Mouse (Mus musculus) mouse trophoblast stem cell (cell line): ENCODE results near the gene Cd47.

Experiments used
- in situ Hi-C, 2 experiments: fragments of 300-500 bp; cut with MseI, MboI; formaldehyde crosslinking; loops; 2 replicates in 1 of 2; 3 replicates in 1 of 2; pipeline ENCODE4 v1.15.1; 2025

The Cd47 gene

DNA sequence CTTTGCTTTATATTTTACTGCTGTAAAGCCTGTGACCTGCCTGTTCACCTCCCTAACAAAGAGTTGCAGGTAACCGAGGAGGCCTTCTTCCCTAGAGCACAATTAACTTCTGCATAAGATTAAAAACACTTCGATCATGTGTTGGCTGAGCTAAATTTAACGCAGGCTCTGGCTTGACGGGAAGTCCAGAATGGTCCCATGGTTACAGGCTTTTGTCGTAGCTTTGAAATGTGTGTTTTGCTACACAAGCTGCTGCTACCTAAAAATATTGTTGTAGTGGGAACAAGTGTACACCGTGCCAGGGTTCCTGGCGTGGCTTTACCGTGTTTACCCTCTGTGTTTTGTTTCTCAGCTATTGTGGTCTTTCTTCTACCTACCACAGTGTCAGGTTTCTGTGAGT is 109.2 kb downstream of the Cd47 start:
- in situ Hi-C loops, result no loop called here

DNA sequence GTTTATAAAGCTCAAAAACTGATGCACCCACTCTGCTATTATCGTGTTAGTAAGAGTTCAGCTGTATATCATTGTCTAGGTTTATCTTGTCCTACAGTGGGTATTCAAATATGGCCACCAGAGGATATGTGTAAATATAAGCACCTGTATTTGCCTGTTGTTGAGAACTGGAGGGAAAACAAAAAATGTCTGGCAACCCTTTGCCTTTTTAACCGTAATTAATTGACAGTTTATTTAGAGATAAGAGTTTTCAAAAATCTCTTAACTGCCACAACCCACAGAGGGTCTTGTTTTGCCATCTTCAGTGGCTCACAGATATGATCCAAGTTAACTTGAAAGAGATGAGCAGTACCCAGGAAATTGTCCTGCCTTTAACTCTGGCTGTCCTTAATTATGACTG is 113.8 kb downstream of the Cd47 start:
- in situ Hi-C loops, result no loop called here

DNA sequence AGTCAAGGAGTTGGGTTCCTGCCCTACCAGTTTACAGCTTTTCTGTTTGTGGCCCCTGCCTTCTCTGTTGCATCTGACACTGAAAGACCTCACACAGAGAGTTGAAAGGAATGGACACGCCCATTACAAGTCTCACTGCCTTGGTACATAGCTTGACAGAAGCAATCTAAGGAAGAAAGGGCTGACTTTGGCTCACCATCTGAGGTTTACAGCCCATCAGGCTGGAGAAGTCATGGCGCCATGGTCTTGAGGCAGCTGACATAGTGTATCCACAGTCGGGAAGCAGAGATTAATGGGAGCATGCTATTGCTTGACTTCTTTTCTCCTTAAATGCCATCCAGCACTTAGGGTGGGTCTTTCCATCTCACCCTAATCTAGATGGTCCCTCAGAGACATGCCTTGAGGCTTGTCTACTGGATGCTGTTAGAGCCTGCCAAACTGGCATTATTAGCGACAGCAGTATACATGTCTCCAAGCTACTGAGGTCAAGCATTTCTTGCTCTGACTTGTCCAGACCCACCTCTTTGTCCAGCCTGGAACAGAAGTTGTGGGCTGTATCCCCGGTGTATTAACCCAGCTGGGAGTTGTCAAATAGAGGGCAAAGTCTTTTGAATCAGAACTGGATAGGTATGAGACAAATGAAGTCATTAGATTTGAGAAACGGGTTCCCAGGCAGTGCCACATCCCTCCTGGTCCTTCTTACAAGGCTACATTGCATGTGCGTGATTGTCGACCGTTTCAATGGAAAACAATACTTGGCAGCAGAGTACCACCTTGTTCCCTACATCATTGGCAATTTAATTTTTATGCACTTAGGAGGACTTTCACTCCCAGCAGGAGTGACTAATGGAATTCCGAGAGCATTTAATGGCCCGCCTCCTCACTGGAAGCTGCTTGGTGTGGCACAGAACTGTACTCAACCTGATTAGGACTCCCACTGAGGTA is 115.5 kb downstream of the Cd47 start:
- in situ Hi-C loops, result no loop called here

DNA sequence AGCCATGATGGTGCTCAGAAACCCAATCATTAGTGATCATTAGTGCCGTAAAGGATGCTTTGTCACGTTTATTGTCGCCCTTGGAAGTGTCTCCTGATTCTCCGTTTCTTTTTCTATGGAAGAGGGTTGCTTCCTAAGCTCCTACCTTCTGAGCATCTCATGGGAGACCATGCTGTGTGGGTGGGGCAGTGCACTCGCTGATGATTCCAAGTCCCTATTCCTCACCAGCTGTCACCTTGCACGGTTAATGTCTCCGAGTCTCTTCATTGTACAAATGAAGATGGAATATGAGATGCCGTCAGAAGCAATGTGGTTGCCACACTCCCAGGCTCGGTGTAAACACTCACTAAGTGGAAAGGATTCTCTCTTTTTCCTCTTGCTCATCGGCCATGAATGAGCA is 119.9 kb downstream of the Cd47 start:
- in situ Hi-C loops, result no loop called here

DNA sequence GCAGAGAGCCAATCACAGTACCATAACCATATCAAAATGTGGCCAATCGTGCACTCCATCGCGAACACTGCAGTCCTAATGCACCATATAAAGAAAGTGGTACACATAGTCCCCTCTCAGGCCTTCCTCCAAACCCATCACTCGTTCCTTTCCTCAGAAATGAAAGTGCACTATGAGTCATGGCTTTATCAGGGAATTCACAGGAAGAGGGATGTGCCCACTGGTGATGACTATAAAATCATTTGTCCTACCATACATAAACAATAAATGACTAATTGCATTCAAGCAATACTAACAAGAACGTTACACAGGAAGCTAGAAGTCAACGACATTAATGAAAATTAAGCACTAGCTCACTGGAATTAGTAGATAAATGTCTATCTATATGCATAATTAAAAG is 121.3 kb downstream of the Cd47 start:
- in situ Hi-C loops, result no loop called here

DNA sequence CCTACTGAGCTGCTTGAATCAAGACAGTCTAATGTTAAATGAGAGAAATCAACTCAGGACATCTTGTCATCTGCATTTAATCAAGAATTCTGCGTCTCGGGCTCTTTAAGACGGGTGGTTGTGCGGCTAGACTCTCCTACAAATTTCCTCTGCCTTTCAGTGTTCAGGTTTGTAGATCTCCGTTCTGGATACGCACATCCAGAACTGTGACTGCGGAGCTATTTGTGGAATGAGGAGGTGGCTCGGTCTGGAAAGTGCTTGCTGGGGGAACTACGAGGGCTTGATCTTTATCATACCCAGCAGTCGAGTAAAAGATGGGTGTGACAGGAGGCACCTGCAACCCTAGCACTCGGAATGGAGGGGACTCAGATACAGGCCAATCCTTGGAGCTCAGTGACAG is 121.8 kb downstream of the Cd47 start:
- in situ Hi-C loops, result no loop called here

DNA sequence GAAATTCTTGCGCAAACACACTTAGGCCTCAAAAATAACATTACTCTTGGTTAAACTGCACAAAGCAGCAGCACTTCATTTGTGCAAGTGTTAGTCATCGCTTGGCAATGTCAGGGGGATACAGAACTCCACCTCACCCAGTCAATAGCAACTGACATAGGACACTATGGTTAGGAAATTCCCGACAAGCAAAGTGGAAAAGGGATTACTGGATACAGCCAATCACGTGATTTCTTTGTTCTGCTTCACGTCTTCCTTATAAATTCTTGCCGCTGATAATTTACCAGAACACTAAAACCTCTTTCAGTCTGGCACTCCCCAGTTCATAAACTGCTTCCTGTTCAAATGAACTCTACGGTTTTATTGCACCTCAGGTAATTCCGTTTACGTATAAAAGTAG is 123.4 kb downstream of the Cd47 start:
- in situ Hi-C loops, result no loop called here

DNA sequence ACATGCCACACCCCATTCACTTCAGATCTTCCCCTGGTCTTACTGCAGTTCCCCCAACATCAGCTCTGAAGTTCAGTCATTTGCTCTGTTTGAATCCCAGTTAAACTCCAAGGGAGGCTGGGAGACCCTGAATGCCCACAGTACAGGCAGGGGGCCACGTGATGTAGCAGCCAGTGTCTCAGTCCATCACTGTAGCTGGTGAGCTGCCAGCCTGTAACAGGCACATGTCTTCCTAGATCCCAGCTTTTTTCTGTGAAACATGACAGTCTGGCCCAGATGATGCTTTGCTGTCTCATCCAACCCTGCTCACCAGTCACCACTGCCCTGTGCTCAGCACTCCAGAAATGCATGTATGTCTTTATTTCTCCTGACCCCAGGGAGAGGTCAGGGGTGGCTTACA is 124.6 kb downstream of the Cd47 start:
- in situ Hi-C loops, result no loop called here

DNA sequence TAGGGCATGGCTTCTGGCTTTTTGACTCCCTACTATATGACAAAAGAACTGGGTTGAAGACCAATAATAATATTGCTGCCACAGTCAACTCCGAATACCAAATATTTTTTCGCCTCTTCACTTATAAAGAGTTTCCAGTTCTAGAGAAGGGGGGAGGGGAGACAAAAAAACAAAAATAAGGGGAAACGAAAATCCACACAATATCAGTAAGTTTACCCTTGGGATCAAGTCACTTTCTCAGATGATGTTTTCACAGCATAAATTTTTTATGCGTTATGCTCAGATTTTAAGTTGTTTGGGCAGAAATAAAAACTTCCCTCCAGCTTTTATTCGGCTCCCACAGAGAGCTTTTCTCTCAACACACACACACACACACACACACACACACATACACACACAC is 132.9 kb downstream of the Cd47 start:
- in situ Hi-C loops, result no loop called here

DNA sequence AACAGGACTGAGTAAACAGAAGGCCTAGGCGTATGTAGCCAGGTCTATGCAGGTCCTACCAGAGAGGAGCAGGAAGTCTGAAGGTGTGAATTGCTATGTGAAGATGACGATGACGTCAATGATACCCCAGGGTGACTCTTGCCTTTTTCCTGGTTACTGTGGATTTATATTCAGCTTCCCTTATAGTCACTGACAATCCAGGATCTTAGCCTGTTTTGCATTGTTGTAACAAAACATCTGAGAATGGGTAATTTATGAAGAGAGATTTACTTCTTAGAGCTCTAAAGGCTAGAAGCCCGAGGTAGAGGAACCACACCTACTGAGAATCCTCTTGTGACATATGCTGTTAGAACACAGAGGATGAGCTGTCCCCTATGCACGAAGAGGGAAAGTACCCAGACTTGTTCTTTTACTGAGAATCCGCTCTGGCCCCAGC is 135.7 kb downstream of the Cd47 start:
- in situ Hi-C loops, result no loop called here

DNA sequence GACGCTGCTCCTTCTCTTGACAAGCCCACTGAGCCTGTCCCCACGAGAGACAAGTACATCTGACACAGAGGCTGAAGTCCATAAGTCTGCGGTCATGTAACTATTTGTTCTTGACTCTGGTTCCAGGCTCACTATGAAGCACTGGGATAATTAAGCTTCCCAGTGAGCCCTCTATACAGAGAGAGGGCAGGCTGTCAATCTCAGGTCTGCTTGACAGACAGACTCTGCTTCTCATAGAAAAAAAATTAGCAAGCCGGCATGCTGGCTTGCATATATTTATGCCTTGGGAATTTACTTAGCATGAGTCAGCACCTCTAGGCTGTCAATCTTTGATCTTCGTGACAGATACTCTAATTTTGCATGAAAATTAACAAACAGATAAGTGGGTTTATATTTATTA is 136.5 kb downstream of the Cd47 start:
- in situ Hi-C loops, result no loop called here

DNA sequence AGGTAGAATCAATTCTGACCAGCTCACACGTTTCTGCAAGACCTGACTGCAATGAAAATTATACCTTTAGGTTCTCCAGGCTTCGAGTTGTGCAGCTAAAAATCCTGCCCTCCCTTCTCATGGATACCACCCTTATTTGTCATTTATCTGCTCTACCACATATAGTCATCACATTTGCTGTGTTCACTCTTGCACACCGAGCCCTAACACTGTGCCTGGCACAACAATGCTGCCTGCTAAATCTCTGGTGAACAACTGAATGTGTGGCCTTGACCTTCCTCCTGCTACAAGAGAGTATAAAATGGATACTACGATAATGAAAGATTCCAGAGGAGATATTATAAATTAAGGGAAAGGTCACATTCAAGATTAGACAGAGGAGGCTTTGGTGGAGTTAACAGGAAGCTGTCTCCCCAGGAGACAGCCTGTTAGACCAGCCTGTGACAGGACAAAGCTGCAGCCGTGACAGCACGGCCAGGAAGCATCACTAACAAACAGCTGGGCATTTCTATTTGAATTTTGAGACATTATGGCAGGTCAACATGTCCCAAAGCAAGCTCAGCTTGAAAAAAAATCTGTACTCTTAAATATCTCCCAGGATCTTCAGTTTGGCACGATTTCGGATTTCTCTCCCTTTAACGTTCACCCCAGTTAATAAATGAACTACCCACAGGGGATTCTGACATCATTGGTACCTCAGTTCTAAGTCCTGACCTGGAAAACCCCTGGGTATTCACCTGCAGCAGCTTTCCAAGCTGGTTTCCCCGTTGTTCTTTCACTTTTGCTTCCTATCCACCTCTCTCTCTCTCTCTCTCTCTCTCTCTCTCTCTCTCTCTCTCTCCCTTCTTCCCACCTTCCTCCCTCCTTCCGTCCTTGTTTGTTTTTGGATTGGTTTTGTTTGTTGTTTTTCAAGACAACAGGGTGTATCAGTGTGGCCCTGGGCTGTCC is 137.2 kb downstream of the Cd47 start:
- in situ Hi-C loops, result no loop called here

DNA sequence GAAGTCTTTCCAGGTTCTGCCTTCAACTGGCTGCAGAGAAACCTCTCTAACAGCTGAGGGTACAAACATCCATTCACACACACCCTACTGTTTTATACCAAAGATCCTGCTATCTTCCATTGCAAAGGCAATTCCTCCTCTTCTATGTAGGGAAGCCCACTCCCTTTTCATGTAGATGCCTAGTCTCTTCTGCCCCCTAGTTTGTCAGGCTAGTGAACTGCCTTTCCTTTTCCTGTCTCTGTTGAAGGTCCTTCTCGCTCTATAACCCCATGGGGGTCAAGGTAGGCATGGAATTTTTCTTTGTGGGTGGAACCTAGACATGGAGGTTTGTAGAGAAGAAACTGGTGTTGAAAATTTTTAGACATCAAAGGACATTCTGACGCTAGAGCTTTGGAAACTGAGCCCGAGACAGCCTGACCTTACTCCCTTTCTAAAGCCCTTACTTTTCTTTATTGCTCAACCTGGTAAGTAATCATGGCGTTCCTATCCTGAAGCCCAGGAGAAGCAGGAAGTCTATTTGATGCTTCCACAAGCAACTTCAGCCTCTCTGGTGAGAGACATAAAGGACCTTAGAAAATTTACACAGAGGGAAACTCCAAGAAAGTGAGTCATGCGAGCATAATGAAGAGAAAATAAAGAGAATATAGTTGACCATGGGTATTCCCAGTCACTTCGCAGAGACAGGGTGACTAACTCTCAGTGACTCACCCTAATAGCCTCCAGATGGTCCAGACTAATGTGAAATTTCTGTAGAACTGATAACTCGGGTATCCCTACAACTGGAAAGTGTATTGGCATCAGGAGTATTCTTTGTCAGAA is 138.4 kb downstream of the Cd47 start:
- in situ Hi-C loops, result no loop called here

DNA sequence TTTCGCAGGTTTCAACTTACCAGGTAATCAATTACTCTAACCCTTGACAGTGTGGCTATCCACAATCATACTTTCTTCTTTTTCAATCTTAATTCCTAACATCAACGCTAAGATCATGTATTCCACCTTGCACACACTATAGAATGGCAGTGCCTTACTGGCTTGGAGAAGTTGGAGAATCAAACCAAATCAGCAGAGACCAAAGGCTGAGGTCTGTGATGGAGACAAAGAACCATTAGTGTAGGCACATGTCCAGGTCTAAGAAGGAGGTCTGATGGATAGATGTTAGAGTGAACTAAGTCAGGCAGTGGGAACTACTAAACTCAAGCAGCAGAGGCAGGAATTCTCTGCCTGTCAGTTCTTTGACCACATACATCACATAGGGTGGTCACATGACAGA is 139.0 kb downstream of the Cd47 start:
- in situ Hi-C loops, result no loop called here

DNA sequence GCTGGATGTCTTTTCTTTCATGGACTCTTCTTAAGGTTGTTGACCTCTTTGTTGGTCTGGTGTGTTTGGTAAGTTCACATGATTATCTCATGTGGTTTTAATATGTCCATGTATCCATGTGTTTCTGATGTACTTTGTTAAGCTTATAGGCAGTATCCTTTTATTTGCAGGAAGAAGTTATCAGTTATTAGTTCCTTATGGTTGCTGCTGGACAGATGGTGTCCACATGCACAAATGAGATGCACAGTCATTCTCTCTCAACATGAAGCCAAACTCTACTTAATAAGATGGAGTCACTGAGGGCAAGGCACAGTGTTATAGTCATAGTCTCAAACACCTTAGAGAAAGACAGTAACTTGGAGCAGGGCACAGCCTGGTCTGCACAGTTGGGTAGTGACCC is 140.1 kb downstream of the Cd47 start:
- in situ Hi-C loops, result no loop called here

DNA sequence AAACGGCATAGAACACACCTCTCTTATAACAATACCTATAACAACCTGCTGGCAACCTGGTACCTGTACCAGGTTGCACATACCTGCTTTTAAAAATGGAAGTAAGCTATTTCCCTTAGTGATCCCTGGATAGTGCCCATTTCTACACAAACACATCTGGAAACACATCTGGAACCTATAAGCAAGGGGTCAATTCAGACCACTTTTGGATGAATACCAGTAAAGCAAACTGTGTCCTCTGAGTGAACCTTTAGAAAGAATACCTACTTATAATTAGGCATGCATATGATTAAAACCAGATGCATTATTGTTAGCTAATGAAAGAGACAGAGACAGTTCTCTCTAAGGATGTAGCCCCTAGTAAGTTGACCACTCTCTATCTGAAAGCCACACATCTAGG is 140.7 kb downstream of the Cd47 start:
- in situ Hi-C loops, result no loop called here

DNA sequence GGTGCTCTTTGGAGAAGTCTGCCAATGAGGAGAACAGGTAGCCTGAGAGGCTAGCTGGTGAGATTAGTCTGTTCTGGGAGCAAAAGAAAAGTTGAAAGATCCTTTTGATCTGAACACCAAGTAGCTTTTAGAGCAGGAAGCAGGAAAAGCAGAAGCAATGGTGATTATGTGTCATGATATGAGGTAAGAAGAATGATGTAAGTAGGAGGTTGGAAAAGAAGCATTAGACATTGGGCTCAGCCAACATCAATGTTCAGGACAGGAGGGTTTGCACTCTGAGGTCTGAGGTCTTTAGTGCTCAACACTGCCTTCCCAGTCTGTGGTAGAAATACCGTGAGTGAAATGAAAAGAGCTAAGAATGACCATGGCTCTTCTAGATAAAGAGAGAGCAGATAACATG is 143.4 kb downstream of the Cd47 start:
- in situ Hi-C loops, result no loop called here

DNA sequence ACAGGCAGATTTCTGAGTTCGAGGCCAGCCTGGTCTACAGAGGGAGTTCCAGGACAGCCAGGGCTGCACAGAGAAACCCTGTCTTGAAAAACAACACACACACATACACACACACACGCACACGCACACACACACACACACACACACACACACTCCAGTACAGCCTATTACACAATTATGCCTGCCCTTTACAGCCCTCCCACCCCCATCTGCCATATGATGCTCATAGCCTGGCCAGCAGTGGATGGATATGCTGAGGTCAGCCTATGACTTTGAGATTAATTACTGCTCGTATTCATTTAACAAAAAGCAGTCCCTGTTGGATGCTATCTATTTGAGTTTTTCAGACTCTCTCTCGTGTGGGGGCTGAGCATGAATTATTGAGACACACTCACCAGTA is 144.8 kb downstream of the Cd47 start:
- in situ Hi-C loops, result no loop called here

DNA sequence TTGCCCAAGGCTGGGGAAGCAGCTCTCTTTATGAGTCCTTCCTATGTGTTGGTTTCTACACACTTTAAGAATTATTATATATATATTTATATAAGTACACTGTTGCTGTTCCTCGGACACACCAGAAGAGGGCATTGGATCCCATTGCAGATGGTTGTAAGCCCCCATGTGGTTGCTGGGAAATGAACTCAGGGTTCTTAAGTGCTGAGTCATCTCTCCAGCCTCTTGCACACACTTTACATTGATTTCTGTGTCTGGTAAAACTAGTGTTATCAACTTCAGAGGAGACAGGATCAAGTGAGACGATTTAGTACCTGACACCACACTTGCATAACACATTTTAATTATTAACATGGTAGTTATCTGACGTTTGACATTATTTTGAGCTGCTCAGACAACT is 146.7 kb downstream of the Cd47 start:
- in situ Hi-C loops, result no loop called here

DNA sequence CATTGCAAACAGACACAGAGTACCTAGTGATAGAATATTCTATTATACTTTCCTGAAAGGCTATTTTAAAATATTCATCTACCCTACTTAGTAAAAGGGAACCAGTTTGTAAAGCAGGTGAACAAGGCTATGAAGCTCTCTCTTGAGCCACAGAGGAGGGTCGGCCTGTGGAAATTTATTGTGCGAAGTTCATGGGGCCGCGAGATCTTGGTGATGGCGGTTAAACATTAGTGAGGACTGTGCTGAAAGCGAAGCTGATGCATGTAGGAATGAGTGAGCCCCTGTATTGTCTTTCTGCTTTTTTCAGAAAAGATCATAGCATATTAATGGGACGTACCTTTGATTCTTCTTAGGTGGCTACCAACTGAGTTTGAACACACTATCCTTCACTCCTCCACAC is 147.3 kb downstream of the Cd47 start:
- in situ Hi-C loops, result no loop called here

DNA sequence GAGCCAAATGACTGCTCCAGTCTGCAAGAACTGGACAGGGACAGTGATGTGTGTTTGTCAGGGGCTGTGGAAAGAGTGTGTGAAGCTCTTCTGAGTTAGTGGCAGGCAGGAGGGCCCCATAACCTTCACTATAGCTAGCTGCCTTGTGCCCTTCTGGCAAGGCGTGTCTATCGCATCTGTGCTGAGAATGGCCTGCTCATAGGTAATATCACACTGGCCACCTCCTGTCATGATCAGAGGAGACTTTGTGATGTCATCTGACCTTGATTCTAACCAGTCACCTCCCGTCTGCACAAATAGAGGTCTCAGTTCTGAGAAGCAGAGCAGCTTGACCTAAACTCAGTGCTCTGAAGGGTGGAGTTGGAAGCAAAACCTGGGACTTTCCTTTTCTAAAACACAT is 148.0 kb downstream of the Cd47 start:
- in situ Hi-C loops, result no loop called here

DNA sequence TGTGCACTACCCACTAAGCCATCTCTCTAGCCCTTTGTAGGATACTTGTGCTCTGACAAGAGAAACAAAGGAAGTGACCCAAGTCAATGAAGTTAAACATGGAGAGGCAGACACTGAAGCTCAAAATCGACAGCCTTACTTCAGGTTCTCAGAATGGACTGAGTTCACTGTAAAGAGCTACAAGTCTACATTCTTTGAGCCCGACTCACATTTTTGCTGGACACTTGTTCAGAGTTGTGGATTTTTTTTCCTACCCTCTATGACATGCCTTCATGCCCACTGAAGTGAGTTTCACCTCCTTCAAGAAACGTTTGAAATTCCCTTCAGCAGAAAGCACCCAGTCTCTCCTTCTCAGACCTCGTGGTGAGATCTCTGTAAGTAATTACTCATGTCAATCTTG is 148.9 kb downstream of the Cd47 start:
- in situ Hi-C loops, result no loop called here
